In the genomic region with DNA sequence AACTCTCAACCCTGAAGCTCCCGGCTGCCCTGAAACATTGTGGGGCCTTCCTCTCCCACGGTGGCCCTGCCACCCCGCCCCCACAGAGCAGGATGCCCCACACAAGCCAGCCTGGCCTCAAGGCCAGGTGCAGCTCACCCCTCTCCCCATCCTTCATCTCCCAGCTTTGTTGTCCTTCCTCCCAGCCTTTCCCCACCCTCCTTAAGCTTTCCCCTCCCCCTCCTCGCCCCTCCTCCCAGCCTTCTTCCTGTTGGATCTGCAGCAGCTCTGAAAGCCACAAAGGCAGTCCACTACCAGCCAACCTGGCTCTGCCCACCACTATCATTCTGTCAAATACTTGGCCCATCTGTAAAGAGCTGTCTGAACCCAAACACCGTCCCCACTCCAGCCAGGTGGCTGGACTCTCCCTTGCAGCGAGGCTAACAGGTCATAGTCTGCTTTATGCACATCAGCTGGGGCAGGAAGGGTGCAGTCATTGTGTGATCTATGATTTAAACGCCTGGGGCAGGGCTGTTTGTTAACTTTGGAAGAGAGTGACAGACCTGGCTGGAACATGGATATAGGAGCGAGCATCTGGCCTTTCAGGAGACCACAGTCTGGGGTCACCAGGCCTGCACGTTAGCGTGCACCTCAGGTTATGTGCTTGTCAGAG, we compare ENCODE assay signal across 8 mouse cellular contexts.
DNase-seq lines count a peak whose midpoint lies in the region; ATAC-seq lines count a peak whose summit lies in the region.

No protein-coding gene starts in this region.

- no peak overlapping the region for H3K4me2 ChIP-seq in heart, embryonic 11.5 days
- no peak overlapping the region for H3K4me2 ChIP-seq in liver, embryonic 16.5 days (ENCODE audit: low read depth, low read length)

- no peaks in the 10 kb centered on the region for H3K9me3 ChIP-seq in heart, embryonic 11.5 days (replicated peaks; ENCODE audit: control insufficient read depth, low read length)
- H3K9me3 ChIP-seq in liver, embryonic 16.5 days (replicated peaks; ENCODE audit: control insufficient read depth, low read length) = no peaks in the 10 kb centered on the region

- H3K9ac ChIP-seq in heart, embryonic 11.5 days (ENCODE audit: low read depth, low read length) = no peak overlapping the region
- H3K9ac ChIP-seq in liver, embryonic 16.5 days (ENCODE audit: low read depth, low read length) = no peak overlapping the region

- 0 out of 2 replicates have a peak overlapping the region, but pooled peaks have one; percentile 22 for H3K27ac ChIP-seq in heart, embryonic 11.5 days (ENCODE audit: low read depth, low read length)
- H3K27ac ChIP-seq in liver, embryonic 16.5 days (ENCODE audit: low read length) = peak overlapping the region; percentile 73

- no peak overlapping the region for H3K4me3 ChIP-seq in heart, embryonic 11.5 days (ENCODE audit: low read depth, low read length)
- no peak overlapping the region for H3K4me3 ChIP-seq in liver, embryonic 16.5 days (ENCODE audit: low read depth, low read length)

- ATAC-seq in heart, embryonic 11.5 days (replicated peaks; ENCODE audit: insufficient number of reproducible peaks, low FRiP score, low TSS enrichment) = no peak
- ATAC-seq in liver, embryonic 16.5 days (ENCODE audit: low read depth) = peak; percentile 65
- ATAC-seq in frontal cortex, adult (ENCODE audit: low TSS enrichment) = no peak

- no peak for DNase-seq in heart, adult 18-20 months
- DNase-seq in ZHBTc4 (ENCODE audit: low read depth, low spot score) = peak; percentile 36
- peak; percentile 10 for DNase-seq in hindlimb bud, embryonic 11.5 days (ENCODE audit: extremely low spot score, low read depth, low spot score)
- DNase-seq in layer of hippocampus, adult 8-10 months (ENCODE audit: low spot score in 2 of 2) = no peak
- DNase-seq in layer of hippocampus, postnatal 14 days (ENCODE audit: low spot score in 2 of 2) = no peak

- H3K4me1 ChIP-seq in heart, embryonic 11.5 days (ENCODE audit: control insufficient read depth, insufficient read depth, low read length) = no peaks in the 10 kb centered on the region; the same call in 1 of the 2 replicates
- H3K4me1 ChIP-seq in liver, embryonic 16.5 days (ENCODE audit: control insufficient read depth, low read depth, low read length) = no peaks in the 10 kb centered on the region; the same call in 1 of the 2 replicates

- no peaks in the 10 kb centered on the region for H3K27me3 ChIP-seq in heart, embryonic 11.5 days (ENCODE audit: control insufficient read depth, insufficient read depth, low read length)
- no peaks in the 10 kb centered on the region for H3K27me3 ChIP-seq in liver, embryonic 16.5 days (ENCODE audit: control insufficient read depth, insufficient read depth, low read depth, low read length)

- H3K36me3 ChIP-seq in heart, embryonic 11.5 days (ENCODE audit: control insufficient read depth, insufficient read depth, low read length) = no peaks in the 10 kb centered on the region
- H3K36me3 ChIP-seq in liver, embryonic 16.5 days (ENCODE audit: control insufficient read depth, insufficient read depth) = no peaks in the 10 kb centered on the region

- WGBS in heart, embryonic 11.5 days (ENCODE audit: insufficient replicate concordance) = 50% methylated on average over 10 of the region's 10 CpGs
- 36% methylated on average over 10 of the region's 10 CpGs for WGBS in liver, embryonic 16.5 days (ENCODE audit: insufficient replicate concordance)

Comparison
In these comparisons a context has a peak if more than half of its experiments do, and no peak if none do; other contexts are left out.
1. DNase-seq: peak in ZHBTc4 (single experiment) and hindlimb bud, embryonic 11.5 days (single experiment); none in heart, adult 18-20 months (0 of 2), layer of hippocampus, adult 8-10 months (0 of 2) and layer of hippocampus, postnatal 14 days (0 of 2).